Mouse (Mus musculus): ENCODE measurements around the gene Trappc10. TPM values are rescaled to one million over a fixed set of nuclear protein-coding genes. Genes with fewer than 3 reads are reported as not detected.

Trappc10 gene
- polyA plus RNA-seq, 1 experiment from 2014 or later, result 16.4 TPM

GRCm38 (mm10) chr10:78264735-78265134, 20.3 kb upstream of the Trappc10 start:
- Histone ChIP-seq H3K9me3 (replicated peaks; ENCODE audit: control insufficient read depth, low read length) (no peaks in the 10 kb centered on the region), H3K27ac (ENCODE audit: low read depth, low read length) (no peak overlapping the region), H3K4me3 (ENCODE audit: low read depth, low read length) (no peak overlapping the region), H3K36me3 (ENCODE audit: control insufficient read depth, insufficient read depth, low read length) (no peaks in the 10 kb centered on the region), H3K4me2 (no peak overlapping the region), H3K4me1 (ENCODE audit: control insufficient read depth, insufficient read depth, low read length) (no peaks in the 10 kb centered on the region), H3K27me3 (ENCODE audit: control insufficient read depth, insufficient read depth, low read length) (no peaks in the 10 kb centered on the region; the same call in 1 of the 2 replicates), H3K9ac (ENCODE audit: low read depth, low read length) (no peak overlapping the region)
- WGBS (ENCODE audit: insufficient replicate concordance), result 77% methylated on average over 3 of the region's 3 CpGs
- ATAC-seq (replicated peaks; ENCODE audit: insufficient number of reproducible peaks, low FRiP score, low TSS enrichment), result no peak

- H3K9ac ChIP-seq (ENCODE audit: low read depth, low read length), result no peak overlapping the region
- H3K27me3 ChIP-seq (ENCODE audit: control insufficient read depth, insufficient read depth, low read length), result peaks cover 3% of the 10 kb centered on the region; the same call in 1 of the 2 replicates
- WGBS (ENCODE audit: insufficient replicate concordance), result 59% methylated on average over 7 of the region's 7 CpGs
- no peak overlapping the region for H3K27ac ChIP-seq (ENCODE audit: low read depth, low read length)
- H3K36me3 ChIP-seq (ENCODE audit: control insufficient read depth, insufficient read depth, low read length), result no peaks in the 10 kb centered on the region
- ATAC-seq (replicated peaks; ENCODE audit: insufficient number of reproducible peaks, low FRiP score, low TSS enrichment), result no peak
- no peaks in the 10 kb centered on the region for H3K9me3 ChIP-seq (replicated peaks; ENCODE audit: control insufficient read depth, low read length)
- no peak overlapping the region for H3K4me3 ChIP-seq (ENCODE audit: low read depth, low read length)
- no peaks in the 10 kb centered on the region for H3K4me1 ChIP-seq (ENCODE audit: control insufficient read depth, insufficient read depth, low read length)
- H3K4me2 ChIP-seq, result no peak overlapping the region
Measured at GRCm38 (mm10) chr10:78260916-78261650, 16.6 kb upstream of the Trappc10 start.

- no peak for ATAC-seq (replicated peaks; ENCODE audit: insufficient number of reproducible peaks, low FRiP score, low TSS enrichment)
- Histone ChIP-seq H3K27ac (ENCODE audit: low read depth, low read length) (no peak overlapping the region), H3K4me1 (ENCODE audit: control insufficient read depth, insufficient read depth, low read length) (no peaks in the 10 kb centered on the region), H3K4me2 (no peak overlapping the region), H3K9me3 (replicated peaks; ENCODE audit: control insufficient read depth, low read length) (no peaks in the 10 kb centered on the region), H3K27me3 (ENCODE audit: control insufficient read depth, insufficient read depth, low read length) (peaks cover 3% of the 10 kb centered on the region; the same call in 1 of the 2 replicates), H3K4me3 (ENCODE audit: low read depth, low read length) (no peak overlapping the region), H3K36me3 (ENCODE audit: control insufficient read depth, insufficient read depth, low read length) (no peaks in the 10 kb centered on the region), H3K9ac (ENCODE audit: low read depth, low read length) (no peak overlapping the region)
- 15% methylated on average over 5 of the region's 5 CpGs for WGBS (ENCODE audit: insufficient replicate concordance)
Measured at GRCm38 (mm10) chr10:78260322-78260721, 15.9 kb upstream of the Trappc10 start.

GRCm38 (mm10) chr10:78259702-78260101, 15.3 kb upstream of the Trappc10 start:
- no peak for ATAC-seq (replicated peaks; ENCODE audit: insufficient number of reproducible peaks, low FRiP score, low TSS enrichment)
- 48% methylated on average over 6 of the region's 6 CpGs for WGBS (ENCODE audit: insufficient replicate concordance)
- H3K4me3 ChIP-seq (ENCODE audit: low read depth, low read length), result no peak overlapping the region
- H3K27ac ChIP-seq (ENCODE audit: low read depth, low read length), result no peak overlapping the region
- peaks cover 3% of the 10 kb centered on the region; the same call in 1 of the 2 replicates for H3K27me3 ChIP-seq (ENCODE audit: control insufficient read depth, insufficient read depth, low read length)
- H3K36me3 ChIP-seq (ENCODE audit: control insufficient read depth, insufficient read depth, low read length), result no peaks in the 10 kb centered on the region
- H3K9me3 ChIP-seq (replicated peaks; ENCODE audit: control insufficient read depth, low read length), result no peaks in the 10 kb centered on the region
- no peak overlapping the region for H3K4me2 ChIP-seq
- no peak overlapping the region for H3K9ac ChIP-seq (ENCODE audit: low read depth, low read length)
- H3K4me1 ChIP-seq (ENCODE audit: control insufficient read depth, insufficient read depth, low read length), result no peaks in the 10 kb centered on the region

- Histone ChIP-seq H3K27me3 (ENCODE audit: control insufficient read depth, insufficient read depth, low read length) (peaks cover 3% of the 10 kb centered on the region; the same call in 1 of the 2 replicates), H3K27ac (ENCODE audit: low read depth, low read length) (no peak overlapping the region), H3K36me3 (ENCODE audit: control insufficient read depth, insufficient read depth, low read length) (no peaks in the 10 kb centered on the region), H3K4me1 (ENCODE audit: control insufficient read depth, insufficient read depth, low read length) (no peaks in the 10 kb centered on the region), H3K4me2 (no peak overlapping the region), H3K9ac (ENCODE audit: low read depth, low read length) (no peak overlapping the region), H3K4me3 (ENCODE audit: low read depth, low read length) (no peak overlapping the region), H3K9me3 (replicated peaks; ENCODE audit: control insufficient read depth, low read length) (no peaks in the 10 kb centered on the region)
- WGBS (ENCODE audit: insufficient replicate concordance), result 66% methylated on average over 5 of the region's 5 CpGs
- ATAC-seq (replicated peaks; ENCODE audit: insufficient number of reproducible peaks, low FRiP score, low TSS enrichment), result no peak
Measured at GRCm38 (mm10) chr10:78259230-78259629, 14.8 kb upstream of the Trappc10 start.

- Histone ChIP-seq H3K9me3 (replicated peaks; ENCODE audit: control insufficient read depth, low read length) (no peaks in the 10 kb centered on the region), H3K27me3 (ENCODE audit: control insufficient read depth, insufficient read depth, low read length) (peaks cover 3% of the 10 kb centered on the region; the same call in 1 of the 2 replicates), H3K4me1 (ENCODE audit: control insufficient read depth, insufficient read depth, low read length) (no peaks in the 10 kb centered on the region), H3K4me2 (no peak overlapping the region), H3K27ac (ENCODE audit: low read depth, low read length) (no peak overlapping the region), H3K9ac (ENCODE audit: low read depth, low read length) (no peak overlapping the region), H3K36me3 (ENCODE audit: control insufficient read depth, insufficient read depth, low read length) (no peaks in the 10 kb centered on the region), H3K4me3 (ENCODE audit: low read depth, low read length) (no peak overlapping the region)
- 74% methylated on average over 6 of the region's 6 CpGs for WGBS (ENCODE audit: insufficient replicate concordance)
- no peak for ATAC-seq (replicated peaks; ENCODE audit: insufficient number of reproducible peaks, low FRiP score, low TSS enrichment)
Measured at GRCm38 (mm10) chr10:78258142-78258675, 13.8 kb upstream of the Trappc10 start.

- H3K4me1 ChIP-seq (ENCODE audit: control insufficient read depth, insufficient read depth, low read length), result no peaks in the 10 kb centered on the region
- ATAC-seq (replicated peaks; ENCODE audit: insufficient number of reproducible peaks, low FRiP score, low TSS enrichment), result no peak
- no peak overlapping the region for H3K27ac ChIP-seq (ENCODE audit: low read depth, low read length)
- WGBS (ENCODE audit: insufficient replicate concordance), result 61% methylated on average over 4 of the region's 4 CpGs
- peaks cover 3% of the 10 kb centered on the region; the same call in 1 of the 2 replicates for H3K27me3 ChIP-seq (ENCODE audit: control insufficient read depth, insufficient read depth, low read length)
- no peaks in the 10 kb centered on the region for H3K36me3 ChIP-seq (ENCODE audit: control insufficient read depth, insufficient read depth, low read length)
- no peaks in the 10 kb centered on the region for H3K9me3 ChIP-seq (replicated peaks; ENCODE audit: control insufficient read depth, low read length)
- no peak overlapping the region for H3K9ac ChIP-seq (ENCODE audit: low read depth, low read length)
- no peak overlapping the region for H3K4me2 ChIP-seq
- H3K4me3 ChIP-seq (ENCODE audit: low read depth, low read length), result no peak overlapping the region
Measured at GRCm38 (mm10) chr10:78255646-78256059, 11.2 kb upstream of the Trappc10 start.

- H3K36me3 ChIP-seq (ENCODE audit: control insufficient read depth, insufficient read depth, low read length), result no peaks in the 10 kb centered on the region
- peaks cover 7% of the 10 kb centered on the region for H3K4me1 ChIP-seq (ENCODE audit: control insufficient read depth, insufficient read depth, low read length)
- H3K9ac ChIP-seq (ENCODE audit: low read depth, low read length), result no peak overlapping the region
- WGBS (ENCODE audit: insufficient replicate concordance), result 68% methylated on average over 3 of the region's 3 CpGs
- no peaks in the 10 kb centered on the region for H3K27me3 ChIP-seq (ENCODE audit: control insufficient read depth, insufficient read depth, low read length)
- H3K9me3 ChIP-seq (replicated peaks; ENCODE audit: control insufficient read depth, low read length), result no peaks in the 10 kb centered on the region
- H3K4me3 ChIP-seq (ENCODE audit: low read depth, low read length), result no peak overlapping the region
- no peak for ATAC-seq (replicated peaks; ENCODE audit: insufficient number of reproducible peaks, low FRiP score, low TSS enrichment)
- H3K4me2 ChIP-seq, result no peak overlapping the region
- H3K27ac ChIP-seq (ENCODE audit: low read depth, low read length), result no peak overlapping the region
Measured at GRCm38 (mm10) chr10:78247206-78247605, 2.8 kb upstream of the Trappc10 start.

- no peaks in the 10 kb centered on the region for H3K27me3 ChIP-seq (ENCODE audit: control insufficient read depth, insufficient read depth, low read length)
- no peaks in the 10 kb centered on the region for H3K36me3 ChIP-seq (ENCODE audit: control insufficient read depth, insufficient read depth, low read length)
- H3K9me3 ChIP-seq (replicated peaks; ENCODE audit: control insufficient read depth, low read length), result no peaks in the 10 kb centered on the region
- peaks cover 7% of the 10 kb centered on the region for H3K4me1 ChIP-seq (ENCODE audit: control insufficient read depth, insufficient read depth, low read length)
- WGBS (ENCODE audit: insufficient replicate concordance), result 72% methylated on average over 4 of the region's 4 CpGs
- no peak overlapping the region for H3K9ac ChIP-seq (ENCODE audit: low read depth, low read length)
- H3K4me3 ChIP-seq (ENCODE audit: low read depth, low read length), result no peak overlapping the region
- H3K4me2 ChIP-seq, result no peak overlapping the region
- H3K27ac ChIP-seq (ENCODE audit: low read depth, low read length), result no peak overlapping the region
- no peak for ATAC-seq (replicated peaks; ENCODE audit: insufficient number of reproducible peaks, low FRiP score, low TSS enrichment)
Measured at GRCm38 (mm10) chr10:78246725-78247124, 2.3 kb upstream of the Trappc10 start.

Data from heart, embryonic 11.5 days (tissue).